Mouse (Mus musculus) stomach, postnatal 0 days (tissue): ENCODE measurements around the gene Prx. TPM values are rescaled to one million over a fixed set of nuclear protein-coding genes. Genes with fewer than 3 reads are reported as not detected.

Experiments
- ATAC-seq: fragments of 200-750 bp; cut with Nextera tagmentation; 2 replicates; pipeline ENCODE4 v1.8.0; 2017; ENCODE audit not compliant: low FRiP score, low TSS enrichment
- DNase-seq: peaks from one replicate; pipeline ENCODE4 v3.0.0-alpha.2; 2016; ENCODE audit warnings: low spot score
- H3K27ac ChIP-seq: fragments of 300-500 bp; sonication (generic); replicated peaks from 2 replicates; pipeline ENCODE4 v1.5.1; 2014; ENCODE audit warnings: mild to moderate bottlenecking, control low read depth
- H3K27me3 ChIP-seq: fragments of 300-500 bp; sonication (generic); 2 replicates; pipeline ENCODE4 v1.6.1; 2014; ENCODE audit warnings: low read length; ENCODE audit not compliant: control insufficient read depth, insufficient read depth
- H3K36me3 ChIP-seq: fragments of 300-500 bp; sonication (generic); 2 replicates; pipeline ENCODE4 v1.6.1; 2014; ENCODE audit warnings: low read length, mixed read lengths; ENCODE audit not compliant: control insufficient read depth, insufficient read depth
- H3K4me1 ChIP-seq: fragments of 300-500 bp; sonication (generic); replicated peaks from 2 replicates; pipeline ENCODE4 v1.6.1; 2014; ENCODE audit warnings: antibody characterized with exemption; ENCODE audit not compliant: control insufficient read depth, insufficient read depth
- H3K4me2 ChIP-seq: fragments of 300-500 bp; sonication (generic); replicated peaks from 2 replicates; pipeline ENCODE4 v1.6.1; 2014; ENCODE audit warnings: low read depth, mild to moderate bottlenecking, control low read depth, moderate library complexity
- H3K4me3 ChIP-seq: fragments of 300-500 bp; sonication (generic); 2 replicates; pipeline ENCODE4 v1.5.1; 2014; ENCODE audit warnings: low read depth, low read length, control low read depth
- H3K9ac ChIP-seq: fragments of 300-500 bp; sonication (generic); 2 replicates; pipeline ENCODE4 v1.6.1; 2014; ENCODE audit warnings: mild to moderate bottlenecking, low read length, control low read depth, mixed read lengths
- H3K9me3 ChIP-seq: fragments of 300-500 bp; sonication (generic); 2 replicates; pipeline ENCODE4 v1.6.1; 2016; ENCODE audit warnings: low read length; ENCODE audit not compliant: control insufficient read depth
- CTCF ChIP-seq: IDR thresholded peaks from 2 replicates; pipeline ENCODE4 v1.5.1; 2016; ENCODE audit warnings: antibody characterized with exemption, low read depth, mild to moderate bottlenecking, moderate library complexity
- EP300 ChIP-seq: optimal IDR thresholded peaks from 2 replicates; pipeline ENCODE3; 2016; ENCODE audit warnings: antibody characterized with exemption
- WGBS: fragments of 180-500 bp; shearing (Covaris S2); extraction: QIAGEN DNeasy Blood & Tissue Kit; methylation state at CpG from one replicate; pipeline ENCODE4 v1.1.7; 2014; 5-methylcytosine and 5-hydroxymethylcytosine counted together
- polyA plus RNA-seq: library from polyadenylated mRNA; unstranded; fragments of >200 nt; fragmentation: Nextera tagmentation; extraction: Ambion mirVana; gene quantifications from 2 replicates; pipeline ENCODE4 v1.2.1, GENCODE M21; 2015

Prx gene
- 2.1 and 2.2 TPM in 2 replicates for polyA plus RNA-seq

- Histone ChIP-seq H3K9me3 (no peaks in the 10 kb centered on the region), H3K27me3 (no peaks in the 10 kb centered on the region), H3K27ac (no peak within 1 kb of the TSS), H3K4me3 (no peak within 1 kb of the TSS), H3K4me2 (no peak within 1 kb of the TSS), H3K4me1 (no peaks in the 10 kb centered on the region), H3K9ac (no peak within 1 kb of the TSS), H3K36me3 (no peaks in the 10 kb centered on the region)
- DNase-seq (no peak), ATAC-seq (no peak; the same call in 1 of the 2 replicates)
- 30% methylated on average over 3 of the region's 3 CpGs for WGBS
- TF ChIP-seq CTCF (no peak), EP300 (no peak)
These were observed at the start of gene Prx for GRCm38 (mm10) chr7:27499036-27499435. Prx (plus strand) TSS chr7:27499324.

- Histone ChIP-seq H3K27ac (no peak overlapping the region), H3K9ac (no peak overlapping the region), H3K27me3 (no peaks in the 10 kb centered on the region), H3K4me2 (no peak overlapping the region), H3K4me3 (no peak overlapping the region), H3K9me3 (no peaks in the 10 kb centered on the region), H3K4me1 (no peaks in the 10 kb centered on the region), H3K36me3 (no peaks in the 10 kb centered on the region)
- ATAC-seq (no peak), DNase-seq (no peak)
- 97% methylated on average over 2 of the region's 2 CpGs for WGBS
- TF ChIP-seq CTCF (no peak), EP300 (no peak)
These were observed 47.8 kb upstream of the Prx start for GRCm38 (mm10) chr7:27451359-27451758.

- Histone ChIP-seq H3K4me1 (no peaks in the 10 kb centered on the region), H3K9ac (no peak overlapping the region), H3K27me3 (no peaks in the 10 kb centered on the region), H3K27ac (no peak overlapping the region), H3K9me3 (no peaks in the 10 kb centered on the region), H3K4me3 (no peak overlapping the region), H3K4me2 (no peak overlapping the region), H3K36me3 (no peaks in the 10 kb centered on the region)
- no peak for DNase-seq
- ATAC-seq = no peak
- WGBS = 60% methylated on average over 13 of the region's 13 CpGs
- no peak for TF ChIP-seq CTCF
- no peak for TF ChIP-seq EP300
These were observed 46.8 kb upstream of the Prx start for GRCm38 (mm10) chr7:27452206-27452770.

- DNase-seq = no peak
- WGBS = 67% methylated on average over 10 of the region's 10 CpGs
- ATAC-seq = no peak
- Histone ChIP-seq H3K27me3 (no peaks in the 10 kb centered on the region), H3K27ac (no peak overlapping the region), H3K4me1 (no peaks in the 10 kb centered on the region), H3K4me2 (no peak overlapping the region), H3K9ac (no peak overlapping the region), H3K9me3 (no peaks in the 10 kb centered on the region), H3K4me3 (no peak overlapping the region), H3K36me3 (no peaks in the 10 kb centered on the region)
- TF ChIP-seq CTCF = no peak
- no peak for TF ChIP-seq EP300
These were observed 44.5 kb upstream of the Prx start for GRCm38 (mm10) chr7:27454461-27455121.

GRCm38 (mm10) chr7:27455273-27455672 is 43.9 kb upstream of the Prx start:
- H3K9ac ChIP-seq = no peak overlapping the region
- ATAC-seq (no peak), DNase-seq (no peak)
- WGBS = 84% methylated on average over 3 of the region's 3 CpGs
- H3K36me3 ChIP-seq = no peaks in the 10 kb centered on the region
- TF ChIP-seq EP300 = no peak
- TF ChIP-seq CTCF = no peak
- H3K27me3 ChIP-seq = no peaks in the 10 kb centered on the region
- H3K27ac ChIP-seq = no peak overlapping the region
- no peak overlapping the region for H3K4me3 ChIP-seq
- no peaks in the 10 kb centered on the region for H3K9me3 ChIP-seq
- H3K4me2 ChIP-seq = no peak overlapping the region
- H3K4me1 ChIP-seq = no peaks in the 10 kb centered on the region

GRCm38 (mm10) chr7:27458614-27459013 is 40.5 kb upstream of the Prx start:
- Histone ChIP-seq H3K9me3 (no peaks in the 10 kb centered on the region), H3K4me3 (no peak overlapping the region), H3K27ac (no peak overlapping the region), H3K4me1 (no peaks in the 10 kb centered on the region), H3K9ac (no peak overlapping the region), H3K4me2 (no peak overlapping the region), H3K36me3 (no peaks in the 10 kb centered on the region), H3K27me3 (no peaks in the 10 kb centered on the region)
- no peak for TF ChIP-seq CTCF
- DNase-seq (no peak), ATAC-seq (no peak)
- 88% methylated on average over 4 of the region's 4 CpGs for WGBS
